In the genomic region with DNA sequence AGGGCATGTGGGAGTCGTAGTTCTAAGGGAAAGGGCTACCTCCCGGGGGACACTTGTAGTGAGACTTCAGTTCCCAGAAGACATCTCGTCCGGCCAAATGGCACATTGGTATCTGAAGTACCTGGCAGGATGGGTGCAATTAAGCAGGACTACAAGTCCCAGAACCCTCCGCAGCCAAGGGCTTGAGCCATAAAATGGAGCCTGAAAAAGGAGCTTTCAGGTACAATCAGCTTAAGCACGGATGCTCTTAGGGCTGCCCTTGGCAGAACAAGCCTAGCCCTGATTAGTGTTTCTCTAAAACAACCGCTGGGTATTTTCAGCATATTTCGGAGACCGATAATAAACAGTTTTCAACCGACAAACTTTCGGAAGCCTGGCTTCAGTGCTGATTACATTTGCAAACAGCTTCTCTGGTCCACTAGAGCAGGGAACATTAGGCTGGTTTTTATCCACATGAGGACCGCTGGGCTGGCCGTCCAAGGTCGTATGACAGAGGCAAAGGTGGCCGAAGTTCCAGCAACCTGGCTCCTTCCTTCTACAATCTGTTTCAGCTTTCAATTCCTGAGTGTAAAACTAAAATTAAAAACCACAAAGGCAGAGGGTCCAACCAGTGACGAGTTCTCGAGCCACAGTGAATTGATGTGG, we compare ENCODE assay signal across 8 mouse cellular contexts. TPM values are rescaled to one million over a fixed set of nuclear protein-coding genes. Genes with fewer than 3 reads are reported as not detected.
DNase-seq lines count a peak whose midpoint lies in the region; ATAC-seq and TF ChIP-seq lines count a peak whose summit lies in the region.

No protein-coding gene starts in this region.

- no peaks in the 10 kb centered on the region for H3K9me3 ChIP-seq in forebrain, embryonic 10.5 days
- H3K9me3 ChIP-seq in heart, embryonic 14.5 days (ENCODE audit: control insufficient read depth, low read length), result no peaks in the 10 kb centered on the region
- no peaks in the 10 kb centered on the region for H3K9me3 ChIP-seq in kidney, postnatal 0 days (replicated peaks; ENCODE audit: low read length)

- no peaks in the 10 kb centered on the region for H3K27me3 ChIP-seq in forebrain, embryonic 10.5 days (ENCODE audit: poor library complexity, severe bottlenecking)
- H3K27me3 ChIP-seq in heart, embryonic 14.5 days (ENCODE audit: control insufficient read depth, insufficient read depth, low read length), result no peaks in the 10 kb centered on the region
- no peaks in the 10 kb centered on the region for H3K27me3 ChIP-seq in kidney, postnatal 0 days (ENCODE audit: insufficient read depth, low read length)
- no peaks in the 10 kb centered on the region for H3K27me3 ChIP-seq in splenic B cell, adult 2 months (ENCODE audit: control insufficient read depth, insufficient read depth, low read length, poor library complexity, severe bottlenecking)

- peak; percentile 79 for ATAC-seq in heart, embryonic 14.5 days (ENCODE audit: insufficient number of reproducible peaks, insufficient read depth, low FRiP score, low read depth)
- peak; percentile 83 for ATAC-seq in kidney, postnatal 0 days (replicated peaks; ENCODE audit: low FRiP score, low read depth)

- peaks cover 16% of the 10 kb centered on the region for H3K4me1 ChIP-seq in forebrain, embryonic 10.5 days
- no peaks in the 10 kb centered on the region for H3K4me1 ChIP-seq in heart, embryonic 14.5 days (ENCODE audit: control insufficient read depth in 2 of 2, insufficient read depth in 2 of 2, low read length in 2 of 2)
- H3K4me1 ChIP-seq in kidney, postnatal 0 days (replicated peaks; ENCODE audit: insufficient read depth, low read length), result no peaks in the 10 kb centered on the region

- H3K9ac ChIP-seq in heart, embryonic 14.5 days (ENCODE audit: low read length), result peak overlapping the region; percentile 80
- H3K9ac ChIP-seq in kidney, postnatal 0 days (ENCODE audit: low read depth, low read length), result peak overlapping the region; percentile 67

- H3K4me3 ChIP-seq in forebrain, embryonic 10.5 days, result peak overlapping the region; percentile 70
- peak overlapping the region; percentile 74 to 85 for H3K4me3 ChIP-seq in heart, embryonic 14.5 days (ENCODE audit: control insufficient read depth in 1 of 2, insufficient read depth in 1 of 2, low read depth in 1 of 2, low read length in 2 of 2)
- H3K4me3 ChIP-seq in kidney, postnatal 0 days (replicated peaks; ENCODE audit: low read depth, low read length), result peak overlapping the region; percentile 56

- peak overlapping the region; percentile 85 for H3K27ac ChIP-seq in forebrain, embryonic 10.5 days
- H3K27ac ChIP-seq in heart, embryonic 14.5 days (replicated peaks in 1 of 2; ENCODE audit: control insufficient read depth in 1 of 2, insufficient read depth in 1 of 2, low read depth in 2 of 2, low read length in 2 of 2), result peak overlapping the region; percentile 57
- peak overlapping the region; percentile 79 for H3K27ac ChIP-seq in kidney, postnatal 0 days

- no peak for TF ChIP-seq CTCF in kidney, postnatal 0 days (IDR thresholded peaks at IDR 0.05; ENCODE audit: low read depth)

- peak; percentile 46 to 61 for DNase-seq in urinary bladder, adult 18-20 months (ENCODE audit: low spot score in 2 of 2)
- DNase-seq in urinary bladder, postnatal 10 days (ENCODE audit: low spot score), result no peak
- peak; percentile 71 for DNase-seq in forebrain, embryonic 10.5 days (ENCODE audit: extremely low spot score, low spot score)
- DNase-seq in kidney, postnatal 0 days (ENCODE audit: low spot score), result peak; percentile 90
- peak; percentile 48 for DNase-seq in liver
- DNase-seq in naive thymus-derived CD4-positive, alpha-beta T cell, adult 2 months (ENCODE audit: low read depth), result peak; percentile 73
- peak; percentile 78 for DNase-seq in splenic B cell, adult 2 months (ENCODE audit: low read depth, low spot score)

- WGBS in forebrain, embryonic 10.5 days, result 9% methylated on average over 17 of the region's 17 CpGs
- WGBS in heart, embryonic 14.5 days, result 8% methylated on average over 17 of the region's 17 CpGs
- 6% methylated on average over 17 of the region's 17 CpGs for WGBS in kidney, postnatal 0 days

- no peaks in the 10 kb centered on the region for H3K36me3 ChIP-seq in forebrain, embryonic 10.5 days (replicated peaks)
- no peaks in the 10 kb centered on the region for H3K36me3 ChIP-seq in heart, embryonic 14.5 days (ENCODE audit: control insufficient read depth, insufficient read depth, low read length)
- no peaks in the 10 kb centered on the region for H3K36me3 ChIP-seq in kidney, postnatal 0 days (ENCODE audit: insufficient read depth, low read length)
- H3K36me3 ChIP-seq in splenic B cell, adult 2 months (ENCODE audit: control insufficient read depth, insufficient read depth, low read length, poor library complexity, severe bottlenecking), result no peaks in the 10 kb centered on the region

- H3K4me2 ChIP-seq in heart, embryonic 14.5 days (ENCODE audit: low read length), result peak overlapping the region; percentile 92
- H3K4me2 ChIP-seq in kidney, postnatal 0 days (ENCODE audit: low read length), result peak overlapping the region; percentile 82

RNA-seq across cellular contexts. Expression of a gene that starts 0.9 kb away (rescaled TPM):
- polyA plus RNA-seq in forebrain, embryonic 10.5 days (2016; fragmentation: Nextera tagmentation; extraction: Ambion mirVana), result 1.2 and 1.4 TPM in 2 replicates
- polyA plus RNA-seq in heart, embryonic 14.5 days (2014; fragmentation: Nextera tagmentation; extraction: Ambion mirVana), result 4.9 and 6.1 TPM in 2 replicates
- 13.3 and 13.9 TPM in 2 replicates for polyA plus RNA-seq in kidney, postnatal 0 days (2015; fragmentation: Nextera tagmentation; extraction: Ambion mirVana)
